Comparison of ENCODE assay signal across 11 mouse cellular contexts in genomic region chr8:125337444-125338077, GRCm38 (mm10).
DNase-seq lines count a peak whose midpoint lies in the region; ATAC-seq and TF ChIP-seq lines count a peak whose summit lies in the region.
"Had no signal": no experiment of that assay in that cellular context is flagged by ENCODE, and none has a peak within 500 bp of the region (broad histone marks: within the 10 kb centered on the region; RNA-seq: fewer than 3 reads in every experiment).

No protein-coding gene starts in this region.

- H3ac ChIP-seq in myocyte (ENCODE audit: control insufficient read depth, insufficient read length) = no peak overlapping the region

- peaks cover 22% of the 10 kb centered on the region for H3K4me1 ChIP-seq in heart, postnatal 0 days (ENCODE audit: control insufficient read depth, insufficient read depth)

- TF ChIP-seq CTCF in heart, postnatal 0 days (IDR thresholded peaks at IDR 0.05; ENCODE audit: low read depth) = no peak

- WGBS in heart, postnatal 0 days = 25% methylated on average over 18 of the region's 18 CpGs

- peak overlapping the region; percentile 13; the same call in 1 of the 2 replicates for H3K9ac ChIP-seq in heart, postnatal 0 days (replicated peaks; ENCODE audit: low read depth, low read length)
- H3K9ac ChIP-seq: liver, embryonic 15.5 days had no signal

- no peaks in the 10 kb centered on the region for H3K9me3 ChIP-seq in heart, postnatal 0 days (replicated peaks; ENCODE audit: control insufficient read depth, low read length)
- H3K9me3 ChIP-seq: liver, embryonic 15.5 days had no signal

- H3K4me3 ChIP-seq in heart, postnatal 0 days (ENCODE audit: low read depth, low read length) = no peak overlapping the region
- H3K4me3 ChIP-seq in myocyte = no peak overlapping the region
- H3K4me3 ChIP-seq: hindbrain, embryonic 10.5 days; liver, embryonic 15.5 days had no signal

- no peak overlapping the region for H3K4me2 ChIP-seq in heart, postnatal 0 days (ENCODE audit: low read depth, low read length)
- peak overlapping the region; percentile 69 for H3K4me2 ChIP-seq in myocyte (ENCODE audit: low read depth)
- H3K4me2 ChIP-seq: liver, embryonic 15.5 days had no signal

- TF ChIP-seq POLR2A in myocyte (IDR thresholded peaks at IDR 0.05; ENCODE audit: insufficient read length, low read depth) = no peak

- DNase-seq in heart, postnatal 0 days (ENCODE audit: low spot score) = no peak
- no peak for DNase-seq in heart, postnatal 36 days
- DNase-seq in CD4-positive helper T cell, adult 2 months (ENCODE audit: low read depth, low spot score) = peak; percentile 85
- peak; percentile 66 for DNase-seq in MN1 (ENCODE audit: low spot score)
- no peak for DNase-seq in left cerebral cortex, adult 18-20 months (ENCODE audit: low spot score in 2 of 2)
- DNase-seq in c-Kit-positive CD71-positive TER-119-positive erythroid progenitor cells, embryonic 14.5 days (ENCODE audit: low spot score) = no peak
- no peak for DNase-seq in kidney, adult 9 months

- no peaks in the 10 kb centered on the region for H3K36me3 ChIP-seq in heart, postnatal 0 days (replicated peaks; ENCODE audit: control insufficient read depth, insufficient read depth, low read length)
- H3K36me3 ChIP-seq in myocyte (ENCODE audit: control insufficient read depth, insufficient read depth) = no peaks in the 10 kb centered on the region
- H3K36me3 ChIP-seq: G1E; hindbrain, embryonic 10.5 days; liver, embryonic 15.5 days had no signal

- no peaks in the 10 kb centered on the region for H3K27me3 ChIP-seq in heart, postnatal 0 days (ENCODE audit: control insufficient read depth, insufficient read depth, low read length)
- no peaks in the 10 kb centered on the region for H3K27me3 ChIP-seq in myocyte (ENCODE audit: control insufficient read depth, insufficient read depth, insufficient read length)
- H3K27me3 ChIP-seq: liver, embryonic 15.5 days had no signal

- TF ChIP-seq EP300 in heart, postnatal 0 days (IDR thresholded peaks at IDR 0.05; ENCODE audit: low read depth) = no peak

- H3K79me2 ChIP-seq in myocyte (ENCODE audit: control insufficient read depth, insufficient read depth) = no peaks in the 10 kb centered on the region

- no peak for ATAC-seq in heart, postnatal 0 days (ENCODE audit: insufficient read depth, low read depth)

- intact Hi-C loops in heart, postnatal 36 days (cut with DNase I) = loop anchor here (1.0 to 10.0 kb wide), 2 partner anchors 231 to 527 kb away; no protein-coding TSS in a partner anchor

- H3K27ac ChIP-seq in heart, postnatal 0 days (ENCODE audit: low read depth) = peak overlapping the region; percentile 46; the same call in 1 of the 2 replicates
- H3K27ac ChIP-seq: hindbrain, embryonic 10.5 days; liver, embryonic 15.5 days had no signal

TF ChIP-seq in myocyte, 11 proteins besides CTCF, POLR2A, EP300 and RAD21:
- TF ChIP-seq E2F4 (IDR thresholded peaks at IDR 0.05; ENCODE audit: insufficient read depth) = no peak
- no peak for TF ChIP-seq TCF12 (IDR thresholded peaks at IDR 0.05; ENCODE audit: insufficient read depth, poor library complexity, severe bottlenecking)
- no peak for TF ChIP-seq MYOG (IDR thresholded peaks at IDR 0.05; ENCODE audit: control insufficient read depth in 1 of 3, insufficient read depth in 1 of 3, insufficient read length in 2 of 3, low read depth in 2 of 3)
- no peak for TF ChIP-seq POLR2AphosphoS2 (IDR thresholded peaks at IDR 0.05; ENCODE audit: insufficient read length, low read depth)
- TF ChIP-seq REST (IDR thresholded peaks at IDR 0.05; ENCODE audit: insufficient read depth, insufficient read length) = no peak
- no peak for TF ChIP-seq SRF (IDR thresholded peaks at IDR 0.05; ENCODE audit: control insufficient read depth, insufficient read length, low read depth)
- TF ChIP-seq USF1 (IDR thresholded peaks at IDR 0.05; ENCODE audit: low read depth) = no peak
- TF ChIP-seq CEBPB (IDR thresholded peaks at IDR 0.05; ENCODE audit: insufficient read depth, poor library complexity, severe bottlenecking) = no peak
- no peak for TF ChIP-seq MAX (IDR thresholded peaks at IDR 0.05; ENCODE audit: low read depth)
- no peak for TF ChIP-seq MYOD1 (IDR thresholded peaks at IDR 0.05; ENCODE audit: control insufficient read depth in 1 of 3, insufficient read length in 2 of 3, low read depth in 2 of 3)
- TF ChIP-seq TCF3 (IDR thresholded peaks at IDR 0.05; ENCODE audit: insufficient read length, low read depth) = no peak
TF ChIP-seq in myocyte: peak in this region for 0.

Comparison
In these comparisons a context has a peak if more than half of its experiments do, and no peak if none do; other contexts are left out.
1. DNase-seq: peak in CD4-positive helper T cell, adult 2 months (single experiment) and MN1 (single experiment); none in heart, postnatal 0 days (single experiment), heart, postnatal 36 days (0 of 2), left cerebral cortex, adult 18-20 months (0 of 2), c-Kit-positive CD71-positive TER-119-positive erythroid progenitor cells, embryonic 14.5 days (single experiment) and kidney, adult 9 months (single experiment).